Mouse (Mus musculus): ENCODE measurements at regions not wholly inside any gene's neighbourhood (a gene's known extent, or its start where the extent isn't known, plus 50 kb on each side); places are given as distances from the start of the nearest gene placed in this dataset.

GRCm38 (mm10) chr16:47289730-47290129, 791.4 kb upstream of the Nectin3 start:
- H3K4me1 ChIP-seq: peaks cover 7% of the 10 kb centered on the region
- no peaks in the 10 kb centered on the region for H3K36me3 ChIP-seq
- H3K9ac ChIP-seq (replicated peaks): no peak overlapping the region
- ATAC-seq (replicated peaks): no peak
- H3K4me2 ChIP-seq (replicated peaks): no peak overlapping the region
- no peaks in the 10 kb centered on the region for H3K27me3 ChIP-seq
- H3K27ac ChIP-seq (replicated peaks): no peak overlapping the region
- H3K4me3 ChIP-seq: no peak overlapping the region
- no peaks in the 10 kb centered on the region for H3K9me3 ChIP-seq

DNA sequence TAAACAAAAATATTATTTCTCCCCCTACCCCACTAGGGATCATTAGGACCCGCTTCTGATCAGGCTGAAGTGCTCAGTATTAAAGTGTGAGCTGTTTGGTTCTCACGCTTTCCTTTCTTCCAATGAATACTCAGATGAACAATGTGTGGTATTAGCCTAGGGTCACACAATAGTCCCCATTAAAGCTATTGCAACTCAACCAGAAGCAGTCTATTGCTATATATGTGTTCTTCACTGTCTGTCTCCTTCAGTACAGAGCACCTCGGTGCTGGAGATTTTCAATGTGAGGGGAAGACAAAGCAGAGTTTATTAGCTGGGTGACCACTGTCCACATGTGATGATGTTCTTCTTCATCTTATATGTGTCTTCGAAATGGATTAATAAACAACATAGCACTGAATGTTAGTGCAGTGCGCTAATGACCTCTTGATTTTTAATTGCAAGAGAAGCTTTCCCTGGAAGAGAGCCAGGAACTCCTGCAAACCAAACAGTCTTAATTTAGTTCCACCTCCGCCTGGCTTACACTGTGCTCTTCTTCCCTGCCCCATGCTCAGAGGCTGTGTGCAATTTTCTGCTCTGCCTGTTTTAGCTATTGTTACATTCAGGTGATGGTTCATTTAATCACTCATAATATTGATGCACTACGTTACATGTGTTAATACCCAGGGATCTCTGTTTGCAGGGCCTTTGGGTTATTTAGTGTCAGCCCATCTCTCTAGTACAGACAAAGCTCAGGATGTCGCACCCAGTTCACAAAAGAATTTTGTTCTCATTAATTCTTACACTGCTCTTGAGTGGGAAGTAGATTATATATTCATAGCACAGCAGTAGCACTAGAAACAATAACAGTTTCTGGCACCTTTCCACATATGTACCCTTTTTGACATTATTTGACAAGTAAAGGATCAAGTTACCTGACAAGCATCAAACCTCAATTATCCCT, 768.7 kb upstream of the Nectin3 start:
- no peak overlapping the region for H3K4me3 ChIP-seq
- no peak overlapping the region for H3K27ac ChIP-seq (replicated peaks)
- no peaks in the 10 kb centered on the region for H3K36me3 ChIP-seq
- peaks cover 6% of the 10 kb centered on the region; the same call in 1 of the 2 replicates for H3K4me1 ChIP-seq
- ATAC-seq (replicated peaks): peak; percentile 76
- no peak overlapping the region for H3K9ac ChIP-seq (replicated peaks)
- no peaks in the 10 kb centered on the region for H3K27me3 ChIP-seq
- H3K4me2 ChIP-seq (replicated peaks): no peak overlapping the region
- H3K9me3 ChIP-seq: no peaks in the 10 kb centered on the region
- 18% methylated on average over 8 of the region's 8 CpGs for WGBS
